Mouse (Mus musculus) bone marrow macrophage, adult 2 months (primary cell): ENCODE data around the gene Csk.
A peak's percentile ranks its signal among the peaks of the same experiment; 100 is the strongest.

Source experiments
- CTCF ChIP-seq: IDR thresholded peaks from 2 replicates; pipeline ENCODE4 v1.5.1; 2012; ENCODE audit warnings: low read depth, mild to moderate bottlenecking, low read length, moderate library complexity
- POLR2A ChIP-seq: IDR thresholded peaks from 2 replicates; pipeline ENCODE4 v1.6.1; 2012; ENCODE audit warnings: mild to moderate bottlenecking, low read depth, low read length, borderline replicate concordance

DNA sequence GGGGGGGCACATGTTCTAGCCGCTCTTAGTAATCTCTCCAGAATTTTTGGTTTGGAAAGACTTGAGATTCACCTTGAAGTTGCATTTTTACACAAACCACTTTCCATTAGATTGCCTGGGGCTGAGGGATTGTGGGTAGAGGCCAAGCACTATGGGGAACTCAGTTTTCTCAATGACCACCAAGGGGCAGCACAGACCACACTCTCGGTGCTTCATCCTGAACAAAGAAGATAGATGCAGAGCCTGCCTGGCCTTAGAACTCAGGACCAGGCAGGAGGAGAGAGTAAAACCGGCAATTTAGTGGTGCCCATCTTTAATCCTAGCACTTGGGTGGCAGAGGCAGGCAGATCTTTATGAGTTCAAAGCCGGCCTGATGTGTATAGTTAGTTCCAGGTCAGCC, 6.3 kb upstream of the Csk start:
- TF ChIP-seq CTCF (peak; percentile 55), POLR2A (no peak)
